Mouse (Mus musculus) telencephalon, adult 2 months (tissue): ENCODE measurements at regions not wholly inside any gene's neighbourhood (a gene's known extent, or its start where the extent isn't known, plus 50 kb on each side); places are given as distances from the start of the nearest gene placed in this dataset.

Source experiments
- DNase-seq: peaks from one replicate; pipeline ENCODE4 v3.0.0-alpha.2; 2011; ENCODE audit warnings: low read depth, low spot score

GRCm38 (mm10) chr16:9514538-9514937 is 480.8 kb downstream of the Grin2a start:
- DNase-seq, result no peak
